Mouse (Mus musculus) mature B cell (primary cell): ENCODE results near the gene Apoa2.
"Not testable (repeated sequence)": the region's sequence is repeated elsewhere in the genome, so short reads cannot be mapped to it uniquely, and the experiment has no call there.

Source experiments
- in situ Hi-C: fragments of 300-500 bp; cut with MboI; formaldehyde crosslinking; loops from 2 replicates; pipeline ENCODE4 v1.14.3; 2019

Apoa2 gene

GRCm38 (mm10) chr1:171234538-171234937 lies 9.7 kb downstream of the Apoa2 start:
- in situ Hi-C loops, result no loop called here

GRCm38 (mm10) chr1:171235791-171236190 lies 10.9 kb downstream of the Apoa2 start:
- in situ Hi-C loops, result no loop called here

- in situ Hi-C loops, result no loop called here
Measured at GRCm38 (mm10) chr1:171237438-171237837, 12.6 kb downstream of the Apoa2 start.

- in situ Hi-C loops, result no loop called here
Measured at GRCm38 (mm10) chr1:171238463-171238862, 13.6 kb downstream of the Apoa2 start.

GRCm38 (mm10) chr1:171239992-171240744 lies 15.3 kb downstream of the Apoa2 start:
- in situ Hi-C loops, result no loop called here

GRCm38 (mm10) chr1:171240911-171241310 lies 16.1 kb downstream of the Apoa2 start:
- in situ Hi-C loops, result no loop called here

- in situ Hi-C loops, result not testable (repeated sequence)
Measured at GRCm38 (mm10) chr1:171241952-171242351, 17.1 kb downstream of the Apoa2 start.

- in situ Hi-C loops, result no loop called here
Measured at GRCm38 (mm10) chr1:171245353-171245752, 20.5 kb downstream of the Apoa2 start.

GRCm38 (mm10) chr1:171246709-171247452 lies 22.0 kb downstream of the Apoa2 start:
- in situ Hi-C loops, result no loop called here

GRCm38 (mm10) chr1:171247453-171247841 lies 22.6 kb downstream of the Apoa2 start:
- in situ Hi-C loops, result no loop called here

- in situ Hi-C loops, result no loop called here
Measured at GRCm38 (mm10) chr1:171247916-171248315, 23.1 kb downstream of the Apoa2 start.

GRCm38 (mm10) chr1:171248386-171249226 lies 23.8 kb downstream of the Apoa2 start:
- in situ Hi-C loops, result no loop called here

GRCm38 (mm10) chr1:171249913-171250600 lies 25.2 kb downstream of the Apoa2 start, which contains the start of gene Adamts4:
TSS of gene Adamts4 (plus strand) at chr1:171250421.
- in situ Hi-C loops, result no loop called here

GRCm38 (mm10) chr1:171250680-171251593 lies 26.1 kb downstream of the Apoa2 start, which contains the start of gene Ndufs2:
TSS of gene Ndufs2 (minus strand) at chr1:171251388.
- in situ Hi-C loops, result no loop called here

- in situ Hi-C loops, result no loop called here
Measured at GRCm38 (mm10) chr1:171251594-171252324, 26.9 kb downstream of the Apoa2 start.

- in situ Hi-C loops, result no loop called here
Measured at GRCm38 (mm10) chr1:171252415-171252814, 27.6 kb downstream of the Apoa2 start.

- in situ Hi-C loops, result no loop called here
Measured at GRCm38 (mm10) chr1:171256095-171256818, 31.4 kb downstream of the Apoa2 start.

- in situ Hi-C loops, result no loop called here
Measured at GRCm38 (mm10) chr1:171256937-171257548, 32.2 kb downstream of the Apoa2 start.

- in situ Hi-C loops, result no loop called here
Measured at GRCm38 (mm10) chr1:171257781-171258180, 32.9 kb downstream of the Apoa2 start.
